Mouse (Mus musculus): ENCODE data around the gene Igf2. TPM values are rescaled to one million over a fixed set of nuclear protein-coding genes. Genes with fewer than 3 reads are reported as not detected.
A peak's percentile ranks its signal among the peaks of the same experiment; 100 is the strongest.

Igf2 gene
- 958 and 978 TPM in 2 replicates for polyA plus RNA-seq (2015; fragmentation: Nextera tagmentation; extraction: Ambion mirVana)

- Histone ChIP-seq H3K9ac (no peak within 1 kb of the TSS), H3K27ac (peak within 1 kb of the TSS; percentile 17; the same call in 1 of the 2 replicates), H3K4me3 (replicated peaks) (no peak within 1 kb of the TSS), H3K27me3 (replicated peaks) (peaks cover 43% of the 10 kb centered on the region), H3K36me3 (peaks cover 4% of the 10 kb centered on the region; the same call in 1 of the 2 replicates), H3K9me3 (0 out of 2 replicates have a peak, but pooled peaks cover 7% of the 10 kb centered on the region), H3K4me1 (replicated peaks) (peaks cover 6% of the 10 kb centered on the region; the same call in 1 of the 2 replicates), H3K4me2 (replicated peaks) (peak within 1 kb of the TSS; percentile 58; the same call in 1 of the 2 replicates)
- ATAC-seq = no peak
- WGBS = 62% methylated on average over 2 of the region's 2 CpGs
Observed at GRCm38 (mm10) chr7:142666659-142667058, at the start of gene Igf2. Gene Igf2 (minus strand): TSS chr7:142666816.

- ATAC-seq = no peak
- H3K27me3 ChIP-seq (replicated peaks) = no peaks in the 10 kb centered on the region
- H3K4me2 ChIP-seq (replicated peaks) = peak overlapping the region; percentile 54
- WGBS = 16% methylated on average over 8 of the region's 8 CpGs
- no peaks in the 10 kb centered on the region for H3K36me3 ChIP-seq
- no peak overlapping the region for H3K4me3 ChIP-seq (replicated peaks)
- H3K27ac ChIP-seq = no peak overlapping the region
- H3K9me3 ChIP-seq = no peaks in the 10 kb centered on the region
- H3K9ac ChIP-seq = no peak overlapping the region
- H3K4me1 ChIP-seq (replicated peaks) = 0 out of 2 replicates have a peak, but pooled peaks cover 3% of the 10 kb centered on the region
Observed at GRCm38 (mm10) chr7:142714783-142715498, 48.3 kb upstream of the Igf2 start.

- no peak for ATAC-seq
- H3K27me3 ChIP-seq (replicated peaks) = no peaks in the 10 kb centered on the region
- 73% methylated on average over 2 of the region's 2 CpGs for WGBS
- H3K4me3 ChIP-seq (replicated peaks) = no peak overlapping the region
- no peak overlapping the region for H3K27ac ChIP-seq
- no peak overlapping the region for H3K4me2 ChIP-seq (replicated peaks)
- H3K9ac ChIP-seq = no peak overlapping the region
- no peaks in the 10 kb centered on the region for H3K4me1 ChIP-seq (replicated peaks)
- H3K36me3 ChIP-seq = no peaks in the 10 kb centered on the region
- no peaks in the 10 kb centered on the region for H3K9me3 ChIP-seq
Observed at GRCm38 (mm10) chr7:142706873-142707272, 40.3 kb upstream of the Igf2 start.

GRCm38 (mm10) chr7:142699334-142699860 lies 32.8 kb upstream of the Igf2 start:
- Histone ChIP-seq H3K9ac (no peak overlapping the region), H3K9me3 (no peaks in the 10 kb centered on the region), H3K27ac (no peak overlapping the region), H3K4me1 (replicated peaks) (no peaks in the 10 kb centered on the region), H3K4me2 (replicated peaks) (no peak overlapping the region), H3K4me3 (replicated peaks) (no peak overlapping the region), H3K27me3 (replicated peaks) (no peaks in the 10 kb centered on the region), H3K36me3 (no peaks in the 10 kb centered on the region)
- WGBS = 65% methylated on average over 5 of the region's 5 CpGs
- no peak for ATAC-seq

- Histone ChIP-seq H3K27ac (no peak overlapping the region), H3K4me1 (replicated peaks) (no peaks in the 10 kb centered on the region), H3K9ac (no peak overlapping the region), H3K36me3 (no peaks in the 10 kb centered on the region), H3K4me2 (replicated peaks) (no peak overlapping the region), H3K9me3 (no peaks in the 10 kb centered on the region), H3K27me3 (replicated peaks) (0 out of 2 replicates have a peak, but pooled peaks cover 2% of the 10 kb centered on the region), H3K4me3 (replicated peaks) (no peak overlapping the region)
- 88% methylated on average over 3 of the region's 3 CpGs for WGBS
- ATAC-seq = no peak
Observed at GRCm38 (mm10) chr7:142678611-142679010, 12.0 kb upstream of the Igf2 start.

GRCm38 (mm10) chr7:142675644-142676043 lies 9.0 kb upstream of the Igf2 start:
- ATAC-seq = 0 out of 2 replicates have a peak, but pooled peaks have one; percentile 50
- Histone ChIP-seq H3K27me3 (replicated peaks) (0 out of 2 replicates have a peak, but pooled peaks cover 2% of the 10 kb centered on the region), H3K9ac (no peak overlapping the region), H3K4me3 (replicated peaks) (no peak overlapping the region), H3K4me2 (replicated peaks) (no peak overlapping the region), H3K36me3 (0 out of 2 replicates have a peak, but pooled peaks cover 2% of the 10 kb centered on the region), H3K9me3 (no peaks in the 10 kb centered on the region), H3K27ac (no peak overlapping the region), H3K4me1 (replicated peaks) (no peaks in the 10 kb centered on the region)
- 6% methylated on average over 3 of the region's 3 CpGs for WGBS

GRCm38 (mm10) chr7:142675141-142675540 lies 8.5 kb upstream of the Igf2 start:
- ATAC-seq = no peak
- no peaks in the 10 kb centered on the region for H3K4me1 ChIP-seq (replicated peaks)
- no peak overlapping the region for H3K27ac ChIP-seq
- 0 out of 2 replicates have a peak, but pooled peaks cover 2% of the 10 kb centered on the region for H3K36me3 ChIP-seq
- H3K4me2 ChIP-seq (replicated peaks) = no peak overlapping the region
- H3K9ac ChIP-seq = no peak overlapping the region
- 0 out of 2 replicates have a peak, but pooled peaks cover 2% of the 10 kb centered on the region for H3K27me3 ChIP-seq (replicated peaks)
- 74% methylated on average over 6 of the region's 6 CpGs for WGBS
- 0 out of 2 replicates have a peak, but pooled peaks cover 2% of the 10 kb centered on the region for H3K9me3 ChIP-seq
- no peak overlapping the region for H3K4me3 ChIP-seq (replicated peaks)

GRCm38 (mm10) chr7:142672120-142672519 lies 5.5 kb upstream of the Igf2 start:
- 20% methylated on average over 4 of the region's 4 CpGs for WGBS
- Histone ChIP-seq H3K4me2 (replicated peaks) (no peak overlapping the region), H3K36me3 (peaks cover 4% of the 10 kb centered on the region; the same call in 1 of the 2 replicates), H3K27ac (no peak overlapping the region), H3K27me3 (replicated peaks) (no peaks in the 10 kb centered on the region), H3K4me3 (replicated peaks) (no peak overlapping the region), H3K9me3 (0 out of 2 replicates have a peak, but pooled peaks cover 7% of the 10 kb centered on the region), H3K9ac (no peak overlapping the region), H3K4me1 (replicated peaks) (no peaks in the 10 kb centered on the region)
- ATAC-seq = no peak

GRCm38 (mm10) chr7:142671067-142671466 lies 4.5 kb upstream of the Igf2 start:
- H3K9ac ChIP-seq = no peak overlapping the region
- no peak overlapping the region for H3K27ac ChIP-seq
- no peaks in the 10 kb centered on the region for H3K4me1 ChIP-seq (replicated peaks)
- H3K4me2 ChIP-seq (replicated peaks) = no peak overlapping the region
- ATAC-seq = no peak
- H3K36me3 ChIP-seq = peaks cover 4% of the 10 kb centered on the region; the same call in 1 of the 2 replicates
- 0 out of 2 replicates have a peak, but pooled peaks cover 7% of the 10 kb centered on the region for H3K9me3 ChIP-seq
- peaks cover 6% of the 10 kb centered on the region for H3K27me3 ChIP-seq (replicated peaks)
- H3K4me3 ChIP-seq (replicated peaks) = no peak overlapping the region
- 100% methylated on average over 1 of the region's 1 CpGs for WGBS

GRCm38 (mm10) chr7:142669751-142670625 lies 3.4 kb upstream of the Igf2 start, which contains the start of gene Gm49394:
Gene Gm49394 (minus strand): TSS chr7:142669942.
- Histone ChIP-seq H3K27me3 (replicated peaks) (peaks cover 17% of the 10 kb centered on the region), H3K9me3 (0 out of 2 replicates have a peak, but pooled peaks cover 7% of the 10 kb centered on the region), H3K9ac (no peak within 1 kb of the TSS), H3K4me3 (replicated peaks) (no peak within 1 kb of the TSS), H3K36me3 (peaks cover 4% of the 10 kb centered on the region; the same call in 1 of the 2 replicates), H3K4me1 (replicated peaks) (no peaks in the 10 kb centered on the region), H3K4me2 (replicated peaks) (no peak within 1 kb of the TSS), H3K27ac (no peak within 1 kb of the TSS)
- peak; percentile 80 for ATAC-seq
- 82% methylated on average over 23 of the region's 23 CpGs for WGBS

GRCm38 (mm10) chr7:142668328-142668727 lies 1.7 kb upstream of the Igf2 start:
- 0 out of 2 replicates have a peak, but pooled peaks cover 7% of the 10 kb centered on the region for H3K9me3 ChIP-seq
- no peak overlapping the region for H3K9ac ChIP-seq
- ATAC-seq = no peak
- no peak overlapping the region for H3K27ac ChIP-seq
- H3K36me3 ChIP-seq = peaks cover 4% of the 10 kb centered on the region; the same call in 1 of the 2 replicates
- H3K4me1 ChIP-seq (replicated peaks) = peaks cover 6% of the 10 kb centered on the region; the same call in 1 of the 2 replicates
- H3K4me2 ChIP-seq (replicated peaks) = no peak overlapping the region
- whole genome bisulfite sequencing = 94% methylated on average over 1 of the region's 1 CpGs
- H3K27me3 ChIP-seq (replicated peaks) = peaks cover 31% of the 10 kb centered on the region
- no peak overlapping the region for H3K4me3 ChIP-seq (replicated peaks)

All from intestine, embryonic 15.5 days (tissue).